Mouse (Mus musculus) urinary bladder, adult 2 months (tissue): ENCODE measurements around the gene Tcp11l2. TPM values are rescaled to one million over a fixed set of nuclear protein-coding genes. Genes with fewer than 3 reads are reported as not detected.

Source experiments
- DNase-seq: peaks from one replicate; pipeline ENCODE4 v3.0.0; 2022; ENCODE audit warnings: low spot score
- polyA plus RNA-seq: library from polyadenylated mRNA; depleted of rRNA; stranded (reverse); fragments of >200 nt; gene quantifications from 2 replicates; pipeline ENCODE4 v1.2.3, GENCODE M21; 2012; rRNA removed

Tcp11l2 gene
- polyA plus RNA-seq, 1 experiment, result 28.7 TPM

GRCm38 (mm10) chr10:84654731-84655130 lies 78.3 kb downstream of the Tcp11l2 start:
- no peak for DNase-seq

GRCm38 (mm10) chr10:84656618-84657017 lies 80.2 kb downstream of the Tcp11l2 start:
- no peak for DNase-seq

DNA sequence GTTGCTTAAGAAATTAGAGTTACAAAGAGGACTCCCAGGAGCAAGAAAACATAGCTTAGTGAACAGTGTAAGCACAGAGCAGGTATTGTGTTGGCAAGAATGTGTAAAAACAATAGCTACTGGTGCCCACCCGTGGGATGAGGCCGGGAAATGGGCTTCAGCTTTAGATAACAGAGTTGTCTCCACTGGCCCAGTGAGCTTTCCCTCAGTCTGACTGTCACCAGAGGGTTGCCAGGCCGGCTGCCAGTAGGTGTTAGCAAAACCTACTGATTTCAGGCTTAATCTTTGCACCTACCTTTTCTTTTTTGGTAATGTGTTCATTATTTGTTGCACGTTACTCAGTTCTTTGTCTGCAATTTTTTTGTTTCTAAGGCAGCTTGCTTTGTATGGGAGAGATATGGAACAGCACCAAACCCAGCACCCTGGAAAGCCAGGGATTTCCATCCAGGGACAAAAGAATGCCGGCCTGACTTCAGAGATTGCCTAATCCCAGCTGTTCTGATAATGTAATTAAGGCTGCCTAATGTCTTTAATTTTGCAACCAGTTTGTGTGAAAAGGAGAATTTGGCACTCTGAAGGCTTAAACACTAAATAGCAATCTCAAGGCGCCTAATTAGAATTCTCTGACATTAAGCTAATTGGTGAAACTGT lies 81.1 kb downstream of the Tcp11l2 start:
- DNase-seq, result no peak

DNA sequence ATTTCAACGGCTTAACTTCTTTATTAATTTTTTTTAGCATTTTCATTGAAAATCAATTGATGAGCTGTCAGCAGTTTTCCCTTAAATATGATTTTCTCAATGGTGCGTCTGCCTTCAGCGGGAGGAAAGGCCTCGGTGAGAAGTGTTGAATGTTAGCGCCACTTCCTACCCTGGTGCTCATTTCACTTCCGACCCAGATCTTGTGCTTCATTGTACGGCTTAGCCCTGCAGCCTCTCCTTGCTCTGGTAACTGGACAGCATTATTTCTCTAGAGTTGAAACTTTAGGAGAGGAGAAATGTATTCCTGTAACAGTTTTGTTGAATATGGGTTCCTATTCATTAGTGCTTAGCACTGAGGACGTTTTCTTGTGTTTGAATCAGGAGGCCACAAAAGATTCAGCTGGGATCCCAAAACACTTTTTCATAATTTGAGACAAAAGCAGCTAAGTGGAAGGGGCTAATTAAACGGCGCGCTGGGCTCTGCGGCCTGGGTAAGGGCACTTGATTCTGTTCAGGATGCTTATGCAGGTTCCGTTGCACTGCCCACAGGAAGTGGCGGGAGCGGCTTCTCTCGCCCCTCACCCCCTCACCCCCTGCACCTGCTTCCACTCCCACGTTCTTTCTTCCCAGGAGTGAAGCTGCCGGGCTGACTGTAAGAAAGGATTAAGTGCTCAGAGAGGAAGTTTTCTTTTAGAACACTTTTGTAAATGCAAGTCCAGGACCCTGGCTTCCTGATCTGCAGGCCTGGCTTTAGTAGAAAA lies 81.8 kb downstream of the Tcp11l2 start:
- DNase-seq, result no peak

DNA sequence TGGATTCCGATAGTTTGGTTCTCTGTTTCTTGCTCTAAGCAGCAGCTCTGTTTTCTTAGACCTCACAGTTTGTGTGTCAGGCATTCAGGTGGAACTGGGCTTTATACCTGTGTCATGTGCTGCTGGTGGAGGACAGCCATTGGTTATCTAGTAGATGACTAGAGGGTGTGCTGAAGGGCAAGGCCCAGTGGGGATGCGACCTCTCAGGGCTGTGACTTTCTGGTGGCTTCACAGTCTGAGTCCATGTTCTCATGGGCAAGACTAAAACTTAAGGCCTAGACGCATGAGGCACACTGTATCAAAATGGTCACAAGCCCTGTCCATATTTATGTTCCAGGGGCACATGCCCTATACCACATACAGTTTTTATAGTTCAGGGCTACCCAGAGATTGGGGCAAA lies 82.9 kb downstream of the Tcp11l2 start:
- no peak for DNase-seq

DNA sequence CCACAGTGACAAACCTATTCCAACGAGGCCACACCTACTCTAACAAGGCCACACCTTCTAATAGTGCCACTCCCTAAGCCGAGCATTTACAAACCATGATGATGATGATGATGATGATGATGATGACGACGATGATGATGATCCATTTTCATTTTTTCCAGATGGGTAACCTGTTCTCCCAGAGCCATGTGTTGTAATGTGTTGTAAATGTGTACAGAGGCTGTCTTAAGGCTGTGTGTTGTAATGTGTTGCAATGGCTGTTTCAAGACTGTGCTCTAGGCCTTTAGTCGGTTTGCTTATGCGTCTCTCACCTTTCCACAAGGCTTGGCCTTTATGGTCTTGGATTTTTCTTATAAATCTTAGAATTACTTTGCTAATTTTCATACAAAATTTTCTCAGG lies 85.7 kb downstream of the Tcp11l2 start:
- no peak for DNase-seq

Other genes with a start within 250 kb of the Tcp11l2 start
- 7.6 and 9.1 TPM in 2 replicates for gene Nuak1, start 136.0 kb upstream of the Tcp11l2 start, polyA plus RNA-seq
- 43.0 and 45.3 TPM in 2 replicates for gene Ckap4, start 42.6 kb upstream of the Tcp11l2 start, polyA plus RNA-seq
- gene Polr3b, start 45.7 kb downstream of the Tcp11l2 start, polyA plus RNA-seq, result 7.0 and 9.1 TPM in 2 replicates
- 0.06 TPM in 1 of 2 replicates, not detected in the other for gene Rfx4, start 179.4 kb downstream of the Tcp11l2 start, polyA plus RNA-seq